In genomic region chr9:67758686-67759085, GRCm38 (mm10) we compare ENCODE assay signal across 8 mouse cellular contexts. TPM values are rescaled to one million over a fixed set of nuclear protein-coding genes. Genes with fewer than 3 reads are reported as not detected.
A peak's percentile ranks its signal among the peaks of the same experiment; 100 is the strongest.
DNase-seq lines count a peak whose midpoint lies in the region; ATAC-seq lines count a peak whose summit lies in the region.

No protein-coding gene starts in this region.

- H3K9ac ChIP-seq in intestine, embryonic 16.5 days (ENCODE audit: low read depth, low read length), result no peak overlapping the region
- H3K9ac ChIP-seq in midbrain, embryonic 16.5 days (ENCODE audit: low read depth, low read length), result no peak overlapping the region

- peak; percentile 49 for DNase-seq in CD4-positive helper T cell, adult 2 months (ENCODE audit: low read depth, low spot score)
- peak; percentile 77 for DNase-seq in adrenal gland, adult 2 months
- peak; percentile 83 for DNase-seq in embryo, embryonic 11 days
- peak; percentile 51 to 78 for DNase-seq in heart, adult 18-20 months
- peak; percentile 68 for DNase-seq in left cerebral cortex, postnatal 4 days
- peak; percentile 52 to 54 for DNase-seq in urinary bladder, postnatal 36 days (ENCODE audit: low spot score in 2 of 2)

- intact Hi-C loops in left cerebral cortex, postnatal 4 days (cut with DNase I), result no loop called here

- no peak overlapping the region for H3K27ac ChIP-seq in intestine, embryonic 16.5 days (ENCODE audit: low read length)
- H3K27ac ChIP-seq in midbrain, embryonic 16.5 days (ENCODE audit: low read length), result no peak overlapping the region

- no peak for ATAC-seq in intestine, embryonic 16.5 days
- ATAC-seq in midbrain, embryonic 16.5 days, result 0 out of 2 replicates have a peak, but pooled peaks have one; percentile 46

- WGBS in intestine, embryonic 16.5 days, result 5% methylated on average over 9 of the region's 9 CpGs
- WGBS in midbrain, embryonic 16.5 days, result 4% methylated on average over 9 of the region's 9 CpGs

- H3K4me2 ChIP-seq in intestine, embryonic 16.5 days (ENCODE audit: low read depth, low read length), result peak overlapping the region; percentile 95; the same call in 1 of the 2 replicates
- H3K4me2 ChIP-seq in midbrain, embryonic 16.5 days (ENCODE audit: low read length), result peak overlapping the region; percentile 93

- peaks cover 19% of the 10 kb centered on the region for H3K27me3 ChIP-seq in intestine, embryonic 16.5 days (replicated peaks; ENCODE audit: control insufficient read depth, insufficient read depth, low read length)
- peaks cover 5% of the 10 kb centered on the region for H3K27me3 ChIP-seq in midbrain, embryonic 16.5 days (ENCODE audit: control insufficient read depth, insufficient read depth, low read depth, low read length)

- peak overlapping the region; percentile 62; the same call in 1 of the 2 replicates for H3K4me3 ChIP-seq in intestine, embryonic 16.5 days (ENCODE audit: low read length)
- peak overlapping the region; percentile 69 for H3K4me3 ChIP-seq in midbrain, embryonic 16.5 days (ENCODE audit: low read depth, low read length)

- peaks cover 5% of the 10 kb centered on the region; the same call in 1 of the 2 replicates for H3K9me3 ChIP-seq in intestine, embryonic 16.5 days (ENCODE audit: control insufficient read depth, low read length)
- H3K9me3 ChIP-seq in midbrain, embryonic 16.5 days (replicated peaks; ENCODE audit: control insufficient read depth, low read length, poor library complexity, severe bottlenecking), result no peaks in the 10 kb centered on the region

- peaks cover 12% of the 10 kb centered on the region for H3K4me1 ChIP-seq in intestine, embryonic 16.5 days (ENCODE audit: control insufficient read depth, insufficient read depth, low read length)
- H3K4me1 ChIP-seq in midbrain, embryonic 16.5 days (ENCODE audit: control insufficient read depth, insufficient read depth, low read length), result peaks cover 14% of the 10 kb centered on the region

- no peaks in the 10 kb centered on the region for H3K36me3 ChIP-seq in intestine, embryonic 16.5 days (ENCODE audit: control insufficient read depth, insufficient read depth, low read length)
- H3K36me3 ChIP-seq in midbrain, embryonic 16.5 days (ENCODE audit: control insufficient read depth, insufficient read depth, low read length), result no peaks in the 10 kb centered on the region

RNA-seq across cellular contexts. Expression of gene C2cd4b, which starts 0.6 kb away (rescaled TPM):
- 1 to 10 TPM; 1.4 to 1.7 TPM for total RNA-seq in adrenal gland, adult 2 months (2021)
- 2.9 and 3.3 TPM in 2 replicates for polyA plus RNA-seq in adrenal gland, adult 2 months (2012; rRNA removed)
- total RNA-seq in heart, adult 18-20 months (2021), result under 1 TPM; 0.52 to 0.72 TPM
- polyA plus RNA-seq in intestine, embryonic 16.5 days (2015; fragmentation: Nextera tagmentation; extraction: Ambion mirVana), result 0.11 TPM in 1 of 2 replicates, not detected in the other
- under 1 TPM; 0.36 to 0.58 TPM for total RNA-seq in left cerebral cortex, postnatal 4 days (2021)
- 0.70 and 0.78 TPM in 2 replicates for polyA plus RNA-seq in midbrain, embryonic 16.5 days (2015; fragmentation: Nextera tagmentation; extraction: Ambion mirVana)
